ENCODE assay signal across 12 mouse cellular contexts in the genomic region with DNA sequence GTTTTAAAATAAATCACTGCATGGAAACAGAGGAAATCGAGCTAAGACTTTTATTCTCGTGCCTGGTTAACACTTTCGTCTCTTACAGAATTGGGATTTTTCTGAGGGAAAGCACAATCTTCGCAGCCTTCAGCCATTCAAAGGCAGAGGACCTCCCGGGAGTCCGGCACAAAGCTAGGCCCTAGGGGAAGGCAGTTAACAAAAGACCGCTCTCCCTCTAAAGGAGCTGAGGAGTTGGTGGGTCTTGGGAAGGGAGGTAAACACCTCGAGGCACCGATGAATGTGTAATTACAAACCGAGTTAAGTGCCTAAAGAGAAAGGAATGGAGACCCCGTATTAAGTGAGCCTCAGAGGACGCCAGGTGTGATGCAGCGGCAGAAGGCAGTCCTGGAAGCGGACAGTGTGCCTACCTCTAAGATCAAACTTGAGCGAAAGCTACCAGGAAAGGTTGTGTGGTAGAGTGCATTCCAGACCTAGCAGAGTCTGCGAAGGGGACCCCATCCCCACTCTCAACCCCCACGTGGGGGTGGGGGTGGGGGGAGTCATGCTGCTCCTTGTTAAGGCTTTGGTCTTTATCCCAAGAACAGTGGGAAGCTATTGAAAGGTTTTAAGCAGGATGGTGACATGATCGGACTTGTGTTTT. TPM values are rescaled to one million over a fixed set of nuclear protein-coding genes. Genes with fewer than 3 reads are reported as not detected.
DNase-seq lines count a peak whose midpoint lies in the region; ATAC-seq lines count a peak whose summit lies in the region.
"Had no signal": no experiment of that assay in that cellular context is flagged by ENCODE, and none has a peak within 500 bp of the region (broad histone marks: within the 10 kb centered on the region; RNA-seq: fewer than 3 reads in every experiment).

No protein-coding gene starts in this region.

- ATAC-seq in heart, embryonic 13.5 days (ENCODE audit: extremely low read depth, insufficient number of reproducible peaks, low FRiP score, low TSS enrichment): no peak
- no peak for ATAC-seq in midbrain, embryonic 16.5 days

- H3K9ac ChIP-seq in heart, embryonic 13.5 days: no peak overlapping the region
- 0 out of 2 replicates have a peak overlapping the region, but pooled peaks have one; percentile 7 for H3K9ac ChIP-seq in midbrain, embryonic 16.5 days (ENCODE audit: low read depth, low read length)

- intact Hi-C loops in heart, postnatal 14 days (cut with DNase I): no loop called here

- no peak overlapping the region for H3K4me3 ChIP-seq in heart, embryonic 13.5 days
- H3K4me3 ChIP-seq in hindbrain, embryonic 10.5 days: peak overlapping the region; percentile 29
- H3K4me3 ChIP-seq in midbrain, embryonic 16.5 days (ENCODE audit: low read depth, low read length): peak overlapping the region; percentile 14; the same call in 1 of the 2 replicates

- no peak overlapping the region for H3K27ac ChIP-seq in heart, embryonic 13.5 days (replicated peaks)
- H3K27ac ChIP-seq in hindbrain, embryonic 10.5 days: peak overlapping the region; percentile 59
- H3K27ac ChIP-seq in midbrain, embryonic 16.5 days (ENCODE audit: low read length): no peak overlapping the region

- H3K4me2 ChIP-seq in heart, embryonic 13.5 days: peak overlapping the region; percentile 47
- H3K4me2 ChIP-seq in midbrain, embryonic 16.5 days (ENCODE audit: low read length): peak overlapping the region; percentile 44

- no peaks in the 10 kb centered on the region for H3K36me3 ChIP-seq in heart, embryonic 13.5 days
- H3K36me3 ChIP-seq in hindbrain, embryonic 10.5 days: no peaks in the 10 kb centered on the region
- H3K36me3 ChIP-seq in midbrain, embryonic 16.5 days (ENCODE audit: control insufficient read depth, insufficient read depth, low read length): no peaks in the 10 kb centered on the region

- DNase-seq in heart, postnatal 14 days: no peak
- DNase-seq in ZHBTc4 (ENCODE audit: low read depth, low spot score) (peak; percentile 9), MN1 (ENCODE audit: low spot score) (no peak)
- peak; percentile 21 for DNase-seq in hindbrain, embryonic 10.5 days (ENCODE audit: low spot score)
- DNase-seq in layer of hippocampus, postnatal 25 days (ENCODE audit: extremely low spot score in 1 of 2, low spot score in 1 of 2): no peak
- no peak for DNase-seq in thymus, postnatal 4 days
- DNase-seq: B cell, adult 2 months; left cerebral cortex, postnatal 4 days had no signal

- 0 out of 2 replicates have a peak, but pooled peaks cover 3% of the 10 kb centered on the region for H3K27me3 ChIP-seq in heart, embryonic 13.5 days (replicated peaks)
- no peaks in the 10 kb centered on the region for H3K27me3 ChIP-seq in hindbrain, embryonic 10.5 days (ENCODE audit: insufficient read depth, poor library complexity, severe bottlenecking)
- no peaks in the 10 kb centered on the region for H3K27me3 ChIP-seq in midbrain, embryonic 16.5 days (ENCODE audit: control insufficient read depth, insufficient read depth, low read depth, low read length)

- H3K4me1 ChIP-seq in heart, embryonic 13.5 days: peaks cover 19% of the 10 kb centered on the region
- H3K4me1 ChIP-seq in hindbrain, embryonic 10.5 days (replicated peaks): peaks cover 16% of the 10 kb centered on the region
- peaks cover 11% of the 10 kb centered on the region for H3K4me1 ChIP-seq in midbrain, embryonic 16.5 days (ENCODE audit: control insufficient read depth, insufficient read depth, low read length)

- WGBS in heart, embryonic 13.5 days: 31% methylated on average over 18 of the region's 18 CpGs
- 9% methylated on average over 18 of the region's 18 CpGs for WGBS in hindbrain, embryonic 10.5 days
- 5% methylated on average over 18 of the region's 18 CpGs for WGBS in midbrain, embryonic 16.5 days

- no peaks in the 10 kb centered on the region for H3K9me3 ChIP-seq in heart, embryonic 13.5 days
- H3K9me3 ChIP-seq in hindbrain, embryonic 10.5 days: no peaks in the 10 kb centered on the region
- H3K9me3 ChIP-seq in midbrain, embryonic 16.5 days (replicated peaks; ENCODE audit: control insufficient read depth, low read length, poor library complexity, severe bottlenecking): no peaks in the 10 kb centered on the region

RNA-seq across cellular contexts. Expression of gene Efna5, which starts 58.9 kb away (rescaled TPM):
- polyA plus RNA-seq in heart, embryonic 13.5 days (2015; fragmentation: Nextera tagmentation; extraction: Ambion mirVana): 22.0 and 24.3 TPM in 2 replicates
- 10 to 100 TPM; 23.6 to 24.8 TPM for total RNA-seq in heart, postnatal 14 days (2021)
- polyA plus RNA-seq in hindbrain, embryonic 10.5 days (2016; fragmentation: Nextera tagmentation; extraction: Ambion mirVana): 40.5 and 50.5 TPM in 2 replicates
- polyA plus RNA-seq in midbrain, embryonic 16.5 days (2015; fragmentation: Nextera tagmentation; extraction: Ambion mirVana): 55.0 and 59.7 TPM in 2 replicates
- total RNA-seq in layer of hippocampus, postnatal 25 days (2021): 1 to 10 TPM; 6.9 to 7.2 TPM
- total RNA-seq: common myeloid progenitor, adult 5-6 weeks; hematopoietic stem cell, adult 5-6 weeks had no signal

Comparison
In these comparisons a context has a peak if more than half of its experiments do, and no peak if none do; other contexts are left out.
1. DNase-seq: peak in ZHBTc4 (single experiment) and hindbrain, embryonic 10.5 days (single experiment); none in heart, postnatal 14 days (0 of 2), layer of hippocampus, postnatal 25 days (0 of 2), thymus, postnatal 4 days (single experiment) and MN1 (single experiment).